Mouse (Mus musculus) kidney, postnatal 0 days (tissue): ENCODE results near the gene Ece1. TPM values are rescaled to one million over a fixed set of nuclear protein-coding genes. Genes with fewer than 3 reads are reported as not detected.
A peak's percentile ranks its signal among the peaks of the same experiment; 100 is the strongest.

Experiments
- ATAC-seq: fragments of 200-750 bp; cut with Nextera tagmentation; replicated peaks from 2 replicates; pipeline ENCODE4 v1.8.0; 2017; ENCODE audit warnings: low read depth, moderate number of reproducible peaks, moderate TSS enrichment, moderate library complexity; ENCODE audit not compliant: low FRiP score
- DNase-seq: peaks from one replicate; pipeline ENCODE4 v3.0.0-alpha.2; 2016; ENCODE audit warnings: low spot score
- H3K27ac ChIP-seq: fragments of 300-500 bp; sonication (generic); 2 replicates; pipeline ENCODE4 v1.5.1; 2014; ENCODE audit warnings: mild to moderate bottlenecking
- H3K27me3 ChIP-seq: fragments of 300-500 bp; sonication (generic); 2 replicates; pipeline ENCODE4 v1.6.1; 2014; ENCODE audit warnings: low read length, mixed read lengths; ENCODE audit not compliant: insufficient read depth
- H3K36me3 ChIP-seq: fragments of 300-500 bp; sonication (generic); 2 replicates; pipeline ENCODE4 v1.6.1; 2014; ENCODE audit warnings: low read length, mixed read lengths; ENCODE audit not compliant: insufficient read depth
- H3K4me1 ChIP-seq: fragments of 300-500 bp; sonication (generic); replicated peaks from 2 replicates; pipeline ENCODE4 v1.6.1; 2014; ENCODE audit warnings: antibody characterized with exemption, low read length, mixed read lengths; ENCODE audit not compliant: insufficient read depth
- H3K4me2 ChIP-seq: fragments of 300-500 bp; sonication (generic); 2 replicates; pipeline ENCODE4 v1.6.1; 2014; ENCODE audit warnings: mild to moderate bottlenecking, low read length, moderate library complexity, mixed read lengths
- H3K4me3 ChIP-seq: fragments of 300-500 bp; sonication (generic); replicated peaks from 2 replicates; pipeline ENCODE4 v1.5.1; 2014; ENCODE audit warnings: low read depth, low read length
- H3K9ac ChIP-seq: fragments of 300-500 bp; sonication (generic); 2 replicates; pipeline ENCODE4 v1.6.1; 2014; ENCODE audit warnings: low read depth, low read length
- H3K9me3 ChIP-seq: fragments of 300-500 bp; sonication (generic); replicated peaks from 2 replicates; pipeline ENCODE4 v1.6.1; 2016; ENCODE audit warnings: low read length, inconsistent platforms, mixed read lengths
- CTCF ChIP-seq: IDR thresholded peaks from 2 replicates; pipeline ENCODE4 v1.5.1; 2016; ENCODE audit warnings: antibody characterized with exemption, low read depth, mild to moderate bottlenecking, moderate library complexity
- WGBS: fragments of 180-500 bp; shearing (Covaris S2); extraction: QIAGEN DNeasy Blood & Tissue Kit; methylation state at CpG from one replicate; pipeline ENCODE4 v1.1.7; 2014; 5-methylcytosine and 5-hydroxymethylcytosine counted together
- polyA plus RNA-seq: library from polyadenylated mRNA; unstranded; fragments of >200 nt; fragmentation: Nextera tagmentation; extraction: Ambion mirVana; gene quantifications from 2 replicates; pipeline ENCODE4 v1.2.1, GENCODE M21; 2015

Gene Ece1
- polyA plus RNA-seq: 36.1 and 40.8 TPM in 2 replicates

DNA sequence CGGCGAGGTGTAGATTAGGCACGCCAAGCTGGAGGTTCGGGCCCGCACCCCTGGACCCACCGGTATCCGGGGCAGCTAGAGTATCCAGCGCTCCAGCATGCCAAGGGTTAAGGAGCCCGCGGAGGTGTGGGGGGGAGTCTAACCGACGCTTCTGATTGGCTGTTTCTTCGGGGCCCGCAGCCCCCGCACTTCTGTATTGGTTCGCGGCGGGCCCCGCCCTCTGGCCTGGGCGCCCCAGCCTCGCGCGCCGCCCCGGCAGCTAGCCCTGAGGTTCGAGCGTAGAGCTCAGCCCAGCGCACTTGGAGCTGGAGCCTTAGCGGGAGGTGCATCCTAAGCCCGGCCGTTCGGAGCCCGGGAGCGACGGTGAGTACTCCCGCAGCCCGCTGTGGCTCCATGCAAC, at the start of gene Ece1:
Ece1 (plus strand) TSS at position 219 of the 400 bp plus-strand sequence.
- DNase-seq (peak; percentile 97), ATAC-seq (peak; percentile 82)
- no peak for TF ChIP-seq CTCF
- H3K4me3 ChIP-seq: peak within 1 kb of the TSS; percentile 60
- 0% methylated on average over 37 of the region's 37 CpGs for WGBS
- peak within 1 kb of the TSS; percentile 91 for H3K4me2 ChIP-seq
- no peaks in the 10 kb centered on the region for H3K9me3 ChIP-seq
- H3K27ac ChIP-seq: peak within 1 kb of the TSS; percentile 67
- no peaks in the 10 kb centered on the region for H3K36me3 ChIP-seq
- H3K27me3 ChIP-seq: no peaks in the 10 kb centered on the region
- H3K9ac ChIP-seq: peak within 1 kb of the TSS; percentile 69
- peaks cover 40% of the 10 kb centered on the region for H3K4me1 ChIP-seq

DNA sequence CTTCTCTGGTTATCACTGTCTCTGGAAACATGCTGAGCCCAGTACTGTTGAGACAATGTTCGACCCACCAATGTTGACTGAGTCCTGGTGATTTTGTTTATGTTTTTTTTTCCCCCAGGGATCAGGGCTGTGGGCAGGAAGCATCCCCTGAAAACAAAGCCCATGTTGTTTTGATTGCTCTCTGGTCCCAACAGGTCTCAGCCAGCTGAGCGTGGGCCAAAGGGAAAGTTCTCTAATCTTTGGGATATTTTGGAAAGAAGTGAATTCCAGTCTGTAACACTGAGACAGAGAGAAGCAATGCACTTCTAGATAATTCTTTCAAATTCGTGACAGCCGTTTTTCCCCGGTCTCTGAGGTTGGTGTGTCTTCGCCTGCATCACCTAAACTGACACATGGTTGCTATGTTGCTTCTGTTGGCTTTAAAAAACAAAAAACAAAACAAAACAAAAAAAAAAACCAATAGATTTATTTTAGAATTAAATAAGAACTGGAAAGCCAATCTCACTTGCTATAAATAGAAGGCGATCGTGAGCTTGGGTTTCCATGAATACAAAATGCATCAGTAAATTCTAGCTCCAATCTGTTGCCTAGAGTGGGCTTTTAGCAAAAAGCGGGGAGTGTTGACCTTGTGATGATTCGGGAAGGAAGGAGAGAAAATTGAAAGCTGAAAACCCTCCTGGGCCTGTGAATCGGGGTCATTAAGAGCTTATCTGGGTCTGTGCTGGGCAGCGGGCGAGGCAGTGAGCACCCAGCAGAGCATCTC, 48.9 kb upstream of the Ece1 start:
- Histone ChIP-seq H3K27ac (no peak overlapping the region), H3K36me3 (no peaks in the 10 kb centered on the region), H3K9ac (no peak overlapping the region), H3K9me3 (no peaks in the 10 kb centered on the region), H3K27me3 (no peaks in the 10 kb centered on the region), H3K4me3 (no peak overlapping the region), H3K4me1 (0 out of 2 replicates have a peak, but pooled peaks cover 3% of the 10 kb centered on the region), H3K4me2 (no peak overlapping the region)
- TF ChIP-seq CTCF: no peak
- 65% methylated on average over 13 of the region's 13 CpGs for WGBS
- ATAC-seq (no peak), DNase-seq (no peak)

GRCm38 (mm10) chr4:137814140-137814539, 47.9 kb upstream of the Ece1 start:
- no peak for TF ChIP-seq CTCF
- ATAC-seq: no peak
- Histone ChIP-seq H3K27me3 (no peaks in the 10 kb centered on the region), H3K4me3 (no peak overlapping the region), H3K4me1 (0 out of 2 replicates have a peak, but pooled peaks cover 3% of the 10 kb centered on the region), H3K4me2 (no peak overlapping the region), H3K9me3 (no peaks in the 10 kb centered on the region), H3K27ac (no peak overlapping the region), H3K9ac (no peak overlapping the region), H3K36me3 (no peaks in the 10 kb centered on the region)
- WGBS: 68% methylated on average over 7 of the region's 7 CpGs
- DNase-seq: no peak

GRCm38 (mm10) chr4:137815473-137815872, 46.6 kb upstream of the Ece1 start:
- 0 out of 2 replicates have a peak, but pooled peaks cover 3% of the 10 kb centered on the region for H3K4me1 ChIP-seq
- no peaks in the 10 kb centered on the region for H3K27me3 ChIP-seq
- no peak for ATAC-seq
- no peaks in the 10 kb centered on the region for H3K36me3 ChIP-seq
- no peaks in the 10 kb centered on the region for H3K9me3 ChIP-seq
- H3K4me3 ChIP-seq: no peak overlapping the region
- DNase-seq: no peak
- no peak overlapping the region for H3K4me2 ChIP-seq
- H3K9ac ChIP-seq: no peak overlapping the region
- no peak overlapping the region for H3K27ac ChIP-seq
- 73% methylated on average over 3 of the region's 3 CpGs for WGBS
- no peak for TF ChIP-seq CTCF

GRCm38 (mm10) chr4:137816216-137816615, 45.8 kb upstream of the Ece1 start:
- DNase-seq: no peak
- ATAC-seq: no peak
- H3K4me1 ChIP-seq: 0 out of 2 replicates have a peak, but pooled peaks cover 3% of the 10 kb centered on the region
- H3K4me3 ChIP-seq: no peak overlapping the region
- no peaks in the 10 kb centered on the region for H3K9me3 ChIP-seq
- no peak for TF ChIP-seq CTCF
- no peaks in the 10 kb centered on the region for H3K36me3 ChIP-seq
- 79% methylated on average over 7 of the region's 7 CpGs for WGBS
- H3K9ac ChIP-seq: no peak overlapping the region
- no peaks in the 10 kb centered on the region for H3K27me3 ChIP-seq
- H3K4me2 ChIP-seq: no peak overlapping the region
- no peak overlapping the region for H3K27ac ChIP-seq

DNA sequence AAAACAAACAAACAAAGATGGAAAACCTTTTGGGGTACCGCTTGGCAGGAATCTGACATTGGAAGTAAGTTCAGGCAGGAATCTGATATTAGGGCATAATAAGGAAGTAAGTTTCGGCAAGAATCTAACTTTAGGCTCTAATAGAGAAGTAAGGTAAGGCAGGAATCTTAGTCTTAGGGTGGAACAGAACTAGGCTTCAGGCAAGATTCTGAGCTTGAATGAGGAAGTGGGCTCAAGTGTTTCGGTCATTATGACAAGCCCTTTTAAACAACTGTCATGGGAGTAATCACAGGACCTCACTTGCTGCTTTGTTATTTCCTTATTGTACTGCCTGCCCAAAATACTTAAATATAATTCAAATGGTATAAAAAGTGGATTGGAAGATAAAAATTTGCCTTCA, 43.7 kb upstream of the Ece1 start:
- TF ChIP-seq CTCF: no peak
- no peaks in the 10 kb centered on the region for H3K27me3 ChIP-seq
- no peak overlapping the region for H3K4me3 ChIP-seq
- no peak for DNase-seq
- H3K9me3 ChIP-seq: no peaks in the 10 kb centered on the region
- no peaks in the 10 kb centered on the region for H3K4me1 ChIP-seq
- no peak for ATAC-seq
- H3K36me3 ChIP-seq: no peaks in the 10 kb centered on the region
- WGBS: 88% methylated on average over 3 of the region's 3 CpGs
- H3K9ac ChIP-seq: no peak overlapping the region
- H3K4me2 ChIP-seq: no peak overlapping the region
- H3K27ac ChIP-seq: no peak overlapping the region
